Mouse (Mus musculus): ENCODE results near the gene Nthl1. TPM values are rescaled to one million over a fixed set of nuclear protein-coding genes. Genes with fewer than 3 reads are reported as not detected.

Gene Nthl1
- polyA plus RNA-seq, 1 experiment from 2014 or later = 26.9 TPM

DNA sequence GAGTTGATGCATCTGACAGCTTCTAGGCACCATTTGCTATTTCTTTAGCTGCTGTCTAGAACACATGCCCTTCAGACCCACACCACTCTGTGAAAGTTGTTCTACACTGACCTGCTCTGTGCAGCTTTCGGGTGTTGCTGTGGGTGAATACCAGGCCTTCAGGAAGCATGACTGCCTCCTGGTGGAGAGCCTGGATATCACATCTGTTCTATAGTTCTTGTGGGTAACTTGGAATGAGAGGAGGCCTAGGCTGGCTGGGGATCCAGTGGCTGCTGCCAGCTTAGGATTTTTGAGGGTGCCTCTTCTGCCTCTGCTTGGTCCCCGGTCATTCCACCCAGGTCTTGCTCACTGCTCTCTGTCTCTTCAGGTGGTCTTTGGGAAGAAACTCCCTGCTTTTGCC lies 43.7 kb downstream of the Nthl1 start:
- Histone ChIP-seq H3K9ac (no peak overlapping the region), H3K4me1 (peaks cover 18% of the 10 kb centered on the region), H3K27ac (no peak overlapping the region), H3K4me3 (no peak overlapping the region), H3K27me3 (no peaks in the 10 kb centered on the region), H3K36me3 (peaks cover 50% of the 10 kb centered on the region), H3K9me3 (no peaks in the 10 kb centered on the region), H3K4me2 (replicated peaks) (no peak overlapping the region)
- WGBS = 56% methylated on average over 2 of the region's 2 CpGs
- ATAC-seq (ENCODE audit: insufficient number of reproducible peaks, insufficient read depth, low FRiP score, low TSS enrichment) = no peak

DNA sequence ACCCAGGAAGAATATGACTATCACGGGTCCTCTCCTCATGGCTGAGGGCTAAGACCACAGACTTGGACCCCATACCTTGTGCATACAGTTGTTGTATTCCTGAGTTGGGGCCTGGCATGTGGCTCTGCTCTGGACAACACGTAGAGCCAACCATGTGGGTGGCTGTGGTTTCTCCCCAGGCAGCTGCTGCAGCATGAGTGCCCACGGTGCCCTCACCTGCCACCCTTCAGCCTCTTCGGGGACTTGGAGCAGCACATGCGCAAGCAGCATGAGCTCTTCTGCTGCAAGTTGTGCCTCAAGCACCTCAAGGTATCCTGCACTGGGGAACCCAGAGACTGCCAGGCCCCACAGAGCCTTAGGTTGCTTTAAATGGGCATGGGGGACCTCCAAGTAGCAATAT lies 44.4 kb downstream of the Nthl1 start:
- peaks cover 12% of the 10 kb centered on the region for H3K4me1 ChIP-seq
- H3K4me3 ChIP-seq = no peak overlapping the region
- H3K27ac ChIP-seq = no peak overlapping the region
- 92% methylated on average over 5 of the region's 5 CpGs for WGBS
- H3K9ac ChIP-seq = no peak overlapping the region
- no peaks in the 10 kb centered on the region for H3K27me3 ChIP-seq
- H3K4me2 ChIP-seq (replicated peaks) = no peak overlapping the region
- H3K9me3 ChIP-seq = no peaks in the 10 kb centered on the region
- no peak for ATAC-seq (ENCODE audit: insufficient number of reproducible peaks, insufficient read depth, low FRiP score, low TSS enrichment)
- peaks cover 56% of the 10 kb centered on the region for H3K36me3 ChIP-seq

DNA sequence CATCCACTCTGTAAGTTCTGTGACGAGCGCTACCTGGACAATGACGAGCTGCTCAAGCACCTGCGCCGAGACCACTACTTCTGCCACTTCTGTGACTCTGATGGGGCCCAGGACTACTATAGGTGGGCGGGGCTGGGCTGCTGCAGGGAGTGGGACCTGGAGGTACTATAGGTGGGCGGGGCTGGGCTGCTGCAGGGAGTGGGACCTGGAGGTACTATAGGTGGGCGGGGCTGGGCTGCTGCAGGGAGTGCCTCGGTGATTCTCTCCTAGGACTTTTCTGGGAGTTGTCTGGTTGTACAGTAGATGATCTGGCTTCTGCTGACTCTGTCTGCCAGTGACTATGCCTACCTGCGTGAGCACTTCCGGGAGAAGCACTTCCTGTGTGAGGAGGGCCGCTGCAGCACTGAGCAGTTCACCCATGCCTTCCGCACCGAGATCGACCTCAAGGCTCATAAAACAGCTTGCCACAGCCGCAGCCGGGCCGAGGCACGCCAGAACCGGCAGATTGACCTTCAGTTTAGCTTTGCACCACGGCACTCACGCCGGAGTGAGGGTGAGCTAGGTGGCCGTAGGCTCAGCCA lies 45.1 kb downstream of the Nthl1 start:
- Histone ChIP-seq H3K4me3 (no peak overlapping the region), H3K36me3 (peaks cover 63% of the 10 kb centered on the region), H3K9ac (no peak overlapping the region), H3K9me3 (no peaks in the 10 kb centered on the region), H3K4me2 (replicated peaks) (no peak overlapping the region), H3K27me3 (no peaks in the 10 kb centered on the region), H3K4me1 (0 out of 2 replicates have a peak, but pooled peaks cover 4% of the 10 kb centered on the region), H3K27ac (no peak overlapping the region)
- no peak for ATAC-seq (ENCODE audit: insufficient number of reproducible peaks, insufficient read depth, low FRiP score, low TSS enrichment)
- WGBS = 91% methylated on average over 24 of the region's 24 CpGs

DNA sequence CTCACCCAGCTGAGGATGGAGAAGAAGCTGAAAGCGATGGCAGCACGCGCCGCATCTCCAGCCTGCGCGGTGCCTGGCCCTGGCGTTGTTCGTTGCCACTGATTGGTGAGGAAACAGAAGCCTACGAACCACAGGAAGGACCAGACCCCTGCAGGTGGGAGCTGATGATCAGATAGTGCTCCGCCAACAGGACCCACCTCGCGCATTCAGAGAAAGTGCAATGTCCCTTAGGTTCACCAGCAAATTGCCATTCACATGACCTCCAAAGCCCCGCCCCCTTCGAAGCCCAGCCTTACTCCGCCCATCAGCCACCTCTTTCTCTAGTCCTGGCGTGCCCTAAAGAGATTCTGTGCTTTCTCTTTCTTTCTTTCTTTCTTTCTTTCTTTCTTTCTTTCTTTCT lies 54.0 kb downstream of the Nthl1 start:
- Histone ChIP-seq H3K4me2 (replicated peaks) (peak overlapping the region; percentile 11; the same call in 1 of the 2 replicates), H3K4me1 (peaks cover 10% of the 10 kb centered on the region; the same call in 1 of the 2 replicates), H3K9me3 (no peaks in the 10 kb centered on the region), H3K27me3 (peaks cover 49% of the 10 kb centered on the region), H3K27ac (no peak overlapping the region), H3K4me3 (no peak overlapping the region), H3K36me3 (peaks cover 11% of the 10 kb centered on the region), H3K9ac (no peak overlapping the region)
- WGBS = 26% methylated on average over 16 of the region's 16 CpGs
- ATAC-seq (ENCODE audit: insufficient number of reproducible peaks, insufficient read depth, low FRiP score, low TSS enrichment) = no peak

DNA sequence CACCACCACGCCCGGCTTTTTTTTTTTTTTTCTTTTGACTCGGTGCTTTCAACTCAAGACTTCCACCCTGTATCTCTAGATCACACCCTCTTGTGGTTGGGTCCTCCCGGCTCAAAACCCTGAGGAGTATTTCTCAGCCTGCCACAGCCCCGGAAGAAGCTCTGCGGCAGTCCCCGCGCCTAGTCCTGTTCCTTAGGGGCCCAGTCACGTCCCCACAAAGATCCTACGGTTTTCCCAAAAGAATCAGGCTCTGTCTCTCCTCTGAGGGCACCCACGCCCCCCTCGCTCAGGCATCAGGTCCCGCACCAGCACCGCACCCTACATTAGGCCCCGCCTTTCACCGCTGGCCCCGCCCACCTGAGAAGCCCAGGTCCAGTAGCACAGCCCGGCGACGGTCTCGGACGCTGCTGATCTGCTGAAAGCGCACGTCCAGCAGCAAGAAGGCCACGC lies 54.7 kb downstream of the Nthl1 start:
- ATAC-seq (ENCODE audit: insufficient number of reproducible peaks, insufficient read depth, low FRiP score, low TSS enrichment) = no peak
- no peak overlapping the region for H3K9ac ChIP-seq
- H3K9me3 ChIP-seq = no peaks in the 10 kb centered on the region

DNA sequence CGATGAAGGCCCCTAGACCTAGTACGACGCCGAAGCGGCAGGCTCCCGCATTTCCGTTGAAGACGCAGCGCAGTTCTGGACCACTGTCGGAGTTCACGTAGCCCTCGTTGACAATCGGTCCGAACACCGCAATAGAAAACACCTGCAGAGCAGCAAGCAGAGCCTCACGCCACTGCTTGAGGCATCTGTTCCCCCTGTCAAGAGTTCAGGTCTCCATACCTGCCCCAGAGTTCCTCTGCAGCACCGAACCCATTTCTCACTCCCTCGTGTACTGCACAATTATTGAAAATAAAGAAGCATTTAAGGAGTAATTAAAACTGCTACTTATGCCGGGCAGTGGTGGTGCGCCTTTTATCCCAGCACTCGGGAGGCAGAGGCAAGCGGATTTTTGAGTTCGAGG lies 55.1 kb downstream of the Nthl1 start:
- H3K27ac ChIP-seq = no peak overlapping the region
- WGBS = 18% methylated on average over 23 of the region's 23 CpGs
- peaks cover 10% of the 10 kb centered on the region; the same call in 1 of the 2 replicates for H3K4me1 ChIP-seq
- H3K27me3 ChIP-seq = peaks cover 49% of the 10 kb centered on the region
- H3K4me2 ChIP-seq (replicated peaks) = peak overlapping the region; percentile 47
- H3K36me3 ChIP-seq = peaks cover 7% of the 10 kb centered on the region
- no peak overlapping the region for H3K9ac ChIP-seq
- ATAC-seq (ENCODE audit: insufficient number of reproducible peaks, insufficient read depth, low FRiP score, low TSS enrichment) = no peak
- no peaks in the 10 kb centered on the region for H3K9me3 ChIP-seq
- peak overlapping the region; percentile 32 for H3K4me3 ChIP-seq

More for the DNA sequence above, 54.7 kb downstream of the Nthl1 start:
- Histone ChIP-seq H3K4me1 (peaks cover 10% of the 10 kb centered on the region; the same call in 1 of the 2 replicates), H3K27me3 (peaks cover 49% of the 10 kb centered on the region), H3K36me3 (peaks cover 7% of the 10 kb centered on the region; the same call in 1 of the 2 replicates), H3K27ac (no peak overlapping the region), H3K4me2 (replicated peaks) (peak overlapping the region; percentile 47), H3K4me3 (peak overlapping the region; percentile 32)
- 2% methylated on average over 25 of the region's 25 CpGs for WGBS

Small RNAs within 50 kb of the gene (microRNA-seq; reads per million reads assigned to microRNA genes)
- gene Gm24589 = not detected

Other genes starting within 250 kb of the Nthl1 start
- gene Rnps1, start 218.1 kb upstream of the Nthl1 start, polyA plus RNA-seq (2016; fragmentation: Nextera tagmentation; extraction: Ambion mirVana) = 336 and 351 TPM in 2 replicates
- gene Eci1, start 206.0 kb upstream of the Nthl1 start, polyA plus RNA-seq (2016; fragmentation: Nextera tagmentation; extraction: Ambion mirVana) = 77.3 and 82.3 TPM in 2 replicates
- gene Dnase1l2, start 189.6 kb upstream of the Nthl1 start, polyA plus RNA-seq (2016; fragmentation: Nextera tagmentation; extraction: Ambion mirVana) = 3.2 and 3.6 TPM in 2 replicates
- gene E4f1, start 162.4 kb upstream of the Nthl1 start, polyA plus RNA-seq (2016; fragmentation: Nextera tagmentation; extraction: Ambion mirVana) = 38.4 and 43.2 TPM in 2 replicates
- 52.3 and 54.9 TPM in 2 replicates for gene Pgp, start 162.3 kb upstream of the Nthl1 start, polyA plus RNA-seq (2016; fragmentation: Nextera tagmentation; extraction: Ambion mirVana)
- 1.7 TPM in 1 of 2 replicates, not detected in the other for gene Bricd5, start 158.8 kb upstream of the Nthl1 start, polyA plus RNA-seq (2016; fragmentation: Nextera tagmentation; extraction: Ambion mirVana)
- gene Mlst8, start 153.6 kb upstream of the Nthl1 start, polyA plus RNA-seq (2016; fragmentation: Nextera tagmentation; extraction: Ambion mirVana) = 32.8 and 35.0 TPM in 2 replicates
- gene Caskin1, start 144.1 kb upstream of the Nthl1 start, polyA plus RNA-seq (2016; fragmentation: Nextera tagmentation; extraction: Ambion mirVana) = 7.3 and 7.5 TPM in 2 replicates
- gene Traf7, start 104.7 kb upstream of the Nthl1 start, polyA plus RNA-seq (2016; fragmentation: Nextera tagmentation; extraction: Ambion mirVana) = 98.5 and 103 TPM in 2 replicates
- 3.6 and 3.7 TPM in 2 replicates for gene Rab26, start 98.5 kb upstream of the Nthl1 start, polyA plus RNA-seq (2016; fragmentation: Nextera tagmentation; extraction: Ambion mirVana)
- 26.8 and 29.8 TPM in 2 replicates for gene Pkd1, start 82.8 kb upstream of the Nthl1 start, polyA plus RNA-seq (2016; fragmentation: Nextera tagmentation; extraction: Ambion mirVana)
- gene Tsc2, start 50 bp upstream of the Nthl1 start, polyA plus RNA-seq (2016; fragmentation: Nextera tagmentation; extraction: Ambion mirVana) = 72.8 and 82.0 TPM in 2 replicates
- 59.6 and 60.6 TPM in 2 replicates for gene Slc9a3r2, start 17.6 kb downstream of the Nthl1 start, polyA plus RNA-seq (2016; fragmentation: Nextera tagmentation; extraction: Ambion mirVana)
- gene Npw, start 25.8 kb downstream of the Nthl1 start, polyA plus RNA-seq (2016; fragmentation: Nextera tagmentation; extraction: Ambion mirVana) = 0.35 and 0.76 TPM in 2 replicates
- 23.5 and 25.4 TPM in 2 replicates for gene Zfp598, start 37.0 kb downstream of the Nthl1 start, polyA plus RNA-seq (2016; fragmentation: Nextera tagmentation; extraction: Ambion mirVana)
- gene Syngr3, start 57.3 kb downstream of the Nthl1 start, polyA plus RNA-seq (2016; fragmentation: Nextera tagmentation; extraction: Ambion mirVana) = 8.4 and 10.5 TPM in 2 replicates
- gene Gfer, start 63.5 kb downstream of the Nthl1 start, polyA plus RNA-seq (2016; fragmentation: Nextera tagmentation; extraction: Ambion mirVana) = 47.9 and 48.0 TPM in 2 replicates
- 3.0 and 5.5 TPM in 2 replicates for gene Noxo1, start 63.6 kb downstream of the Nthl1 start, polyA plus RNA-seq (2016; fragmentation: Nextera tagmentation; extraction: Ambion mirVana)
- gene Tbl3, start 75.0 kb downstream of the Nthl1 start, polyA plus RNA-seq (2016; fragmentation: Nextera tagmentation; extraction: Ambion mirVana) = 93.9 and 94.2 TPM in 2 replicates
- gene Rnf151, start 85.4 kb downstream of the Nthl1 start, polyA plus RNA-seq (2016; fragmentation: Nextera tagmentation; extraction: Ambion mirVana) = 0.22 TPM in 1 of 2 replicates, not detected in the other
- 1,116 and 1,117 TPM in 2 replicates for gene Rps2, start 85.4 kb downstream of the Nthl1 start, polyA plus RNA-seq (2016; fragmentation: Nextera tagmentation; extraction: Ambion mirVana)
- gene Ndufb10, start 91.8 kb downstream of the Nthl1 start, polyA plus RNA-seq (2016; fragmentation: Nextera tagmentation; extraction: Ambion mirVana) = 209 and 223 TPM in 2 replicates
- gene Rpl3l, start 95.1 kb downstream of the Nthl1 start, polyA plus RNA-seq (2016; fragmentation: Nextera tagmentation; extraction: Ambion mirVana) = not detected in 2 replicates
- gene Msrb1, start 104.0 kb downstream of the Nthl1 start, polyA plus RNA-seq (2016; fragmentation: Nextera tagmentation; extraction: Ambion mirVana) = 23.6 and 25.6 TPM in 2 replicates
- gene Hs3st6, start 120.3 kb downstream of the Nthl1 start, polyA plus RNA-seq (2016; fragmentation: Nextera tagmentation; extraction: Ambion mirVana) = 9.2 and 10.7 TPM in 2 replicates
- gene Meiob, start 171.6 kb downstream of the Nthl1 start, polyA plus RNA-seq (2016; fragmentation: Nextera tagmentation; extraction: Ambion mirVana) = not detected in 2 replicates
- gene Hagh, start 207.5 kb downstream of the Nthl1 start, polyA plus RNA-seq (2016; fragmentation: Nextera tagmentation; extraction: Ambion mirVana) = 24.2 and 26.1 TPM in 2 replicates
- gene Fahd1, start 217.7 kb downstream of the Nthl1 start, polyA plus RNA-seq (2016; fragmentation: Nextera tagmentation; extraction: Ambion mirVana) = 21.3 and 23.2 TPM in 2 replicates
- gene Igfals, start 233.3 kb downstream of the Nthl1 start, polyA plus RNA-seq (2016; fragmentation: Nextera tagmentation; extraction: Ambion mirVana) = 0.22 and 0.28 TPM in 2 replicates